Mouse (Mus musculus): Measurements from ENCODE around the gene Cobl.

The Cobl gene

DNA sequence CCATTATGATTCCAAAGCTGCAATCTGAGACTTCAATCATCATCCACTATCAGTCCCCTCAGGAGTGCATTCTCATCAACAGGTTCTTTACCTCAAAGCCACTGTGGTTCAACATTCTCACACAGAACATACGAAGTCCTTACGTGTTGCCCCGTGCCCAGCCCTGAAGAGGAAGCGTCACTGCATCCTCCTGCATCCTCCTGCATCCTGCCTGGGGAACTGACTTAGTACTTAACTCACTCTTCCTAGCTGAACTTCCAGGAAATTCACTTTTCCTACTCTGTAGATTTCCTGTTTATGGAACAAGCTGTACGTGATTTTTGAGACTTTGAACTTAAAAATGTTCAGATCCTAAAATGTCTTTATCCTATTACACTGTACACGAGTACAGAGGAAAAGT is 153.3 kb downstream of the Cobl start:
- DNase-seq (ENCODE audit: low spot score in 2 of 2), result no peak

DNA sequence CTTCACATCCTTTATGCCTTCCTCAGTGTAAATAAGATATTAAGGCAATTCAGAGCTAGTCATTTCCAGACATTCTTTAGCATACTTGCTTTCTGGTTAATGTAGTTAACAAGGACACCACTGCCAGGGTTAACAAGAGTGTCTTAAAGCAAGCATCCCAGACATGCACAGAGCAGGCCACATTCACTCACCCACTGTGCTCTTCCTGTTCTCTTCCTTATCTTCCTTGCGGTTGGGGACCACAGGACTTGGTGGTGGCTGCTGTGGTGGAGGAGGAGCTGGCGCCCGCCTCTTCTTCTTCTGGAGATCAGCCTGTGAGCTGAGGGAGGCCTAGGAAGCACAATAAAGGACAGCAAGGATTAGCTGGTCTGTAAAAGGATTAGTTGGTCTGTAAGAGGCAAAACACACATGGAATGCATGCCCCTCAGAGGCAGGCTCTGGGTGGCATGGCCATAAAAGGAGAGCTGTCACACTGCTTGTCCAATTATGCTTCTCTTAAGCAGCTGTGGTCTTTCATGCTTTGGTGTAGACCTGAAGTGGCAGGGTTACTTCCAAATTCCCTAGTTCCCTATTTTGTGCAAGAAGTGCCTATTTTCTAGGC is 155.2 kb downstream of the Cobl start:
- DNase-seq (ENCODE audit: low spot score in 2 of 2), result no peak

DNA sequence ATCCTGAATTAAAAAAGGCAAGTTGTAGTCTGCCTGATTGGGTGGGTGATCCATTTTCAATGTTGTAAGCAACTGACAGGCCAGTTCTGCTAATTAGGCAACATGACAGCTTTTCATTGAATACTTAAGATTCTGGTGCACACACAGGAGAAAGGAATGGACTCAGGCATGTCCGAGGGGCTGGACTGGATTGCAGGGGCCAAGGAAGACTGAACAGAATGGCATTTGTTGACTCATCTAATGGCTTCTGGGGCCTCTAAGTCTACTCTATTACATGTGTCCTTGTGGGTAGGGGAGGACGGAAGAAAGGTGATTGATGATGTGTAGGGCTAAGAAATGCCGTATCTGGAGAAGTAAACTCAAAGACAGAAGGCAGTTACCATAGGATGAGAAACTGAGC is 159.9 kb downstream of the Cobl start:
- no peak for DNase-seq (ENCODE audit: low spot score in 2 of 2)

- no peak for DNase-seq (ENCODE audit: low spot score in 2 of 2)
These were observed 164.9 kb downstream of the Cobl start for GRCm38 (mm10) chr11:12299701-12300446.

- DNase-seq (ENCODE audit: low spot score in 2 of 2), result no peak
These were observed 173.2 kb downstream of the Cobl start for GRCm38 (mm10) chr11:12291654-12291935.

DNA sequence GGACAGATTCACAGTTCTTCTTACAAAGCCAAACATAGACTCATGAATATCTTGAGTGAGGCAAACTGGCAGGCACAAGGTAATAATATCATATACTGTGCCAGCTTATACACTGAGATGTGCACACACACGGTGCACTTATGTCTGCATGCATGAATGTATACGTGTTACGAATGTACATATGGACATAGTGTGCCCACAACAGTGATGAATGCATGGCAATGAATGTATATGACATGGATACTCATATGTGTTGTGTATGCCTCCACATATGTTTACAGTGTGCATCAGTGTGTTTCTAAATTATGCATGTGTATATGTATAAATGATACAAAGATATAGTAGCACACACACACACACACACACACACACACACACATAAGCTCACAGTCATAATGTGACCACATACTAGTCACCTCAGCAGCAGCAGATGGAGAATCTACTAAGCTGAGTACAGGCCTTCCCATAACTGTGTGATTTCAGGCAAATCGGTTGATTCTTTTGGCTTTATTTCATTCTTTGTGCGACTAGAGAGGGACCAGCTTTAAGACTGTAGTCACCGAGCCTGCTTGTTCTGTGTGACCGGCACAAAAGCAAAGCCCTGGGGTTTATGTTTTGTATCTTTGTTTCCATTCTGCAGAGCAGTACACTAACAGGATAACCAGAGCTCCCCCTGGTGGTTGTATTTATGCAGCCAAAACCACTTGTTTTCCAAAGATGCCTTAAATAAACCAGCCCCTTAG is 173.7 kb downstream of the Cobl start:
- peak in 1 of 2 experiments; percentile 3 for DNase-seq (ENCODE audit: low spot score in 2 of 2)

DNA sequence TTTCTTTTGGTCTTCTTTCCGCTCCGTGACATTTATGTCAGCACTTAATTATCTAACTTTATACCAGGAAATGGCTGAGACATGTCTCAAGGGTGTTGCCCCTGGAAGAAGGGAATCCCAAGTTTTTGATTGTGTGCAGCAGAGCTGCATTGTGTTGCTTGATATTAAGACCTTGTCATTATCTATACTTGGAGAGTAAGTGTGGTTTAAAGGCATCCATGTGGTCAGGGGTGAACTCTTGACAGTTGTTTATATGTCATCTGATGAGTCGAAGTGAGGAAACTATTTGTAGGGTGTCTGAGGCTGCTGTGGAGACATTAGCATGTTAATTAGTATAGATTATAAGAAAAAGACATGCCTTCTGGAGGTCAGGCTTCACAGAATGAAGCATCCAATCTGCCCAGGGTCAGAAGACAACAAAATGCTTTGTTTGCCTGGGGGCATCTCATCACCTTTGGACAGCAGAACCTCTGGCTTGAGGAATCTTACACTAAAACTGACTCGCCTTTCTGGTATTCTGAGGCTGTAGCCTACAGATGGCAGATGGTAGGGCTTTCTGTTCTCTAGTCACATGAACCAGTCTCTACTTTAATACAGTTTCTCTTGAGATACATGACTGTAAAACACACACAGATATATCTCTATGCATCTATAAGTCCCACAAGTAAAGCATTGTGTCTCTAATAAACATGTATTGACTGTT is 179.3 kb downstream of the Cobl start:
- no peak for DNase-seq (ENCODE audit: low spot score in 2 of 2)

DNA sequence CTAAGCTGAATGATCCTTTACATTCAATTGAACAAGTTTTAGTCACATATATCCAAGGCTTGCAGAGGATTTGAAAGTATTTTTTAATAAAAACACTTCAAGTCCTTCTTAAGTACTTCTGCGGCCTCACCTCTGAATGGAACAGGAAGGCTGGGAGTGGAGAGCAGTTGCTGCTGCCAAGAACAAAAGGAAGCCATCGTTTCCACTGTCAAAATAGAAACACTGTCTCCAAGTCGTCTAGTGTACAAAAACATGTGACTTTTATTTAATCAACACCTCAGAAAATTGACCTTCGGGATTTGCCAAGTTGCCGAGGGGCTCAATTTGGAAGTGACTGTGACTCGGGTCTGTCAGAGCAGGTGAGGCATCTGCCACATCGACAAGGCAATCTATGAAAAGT is 184.0 kb downstream of the Cobl start:
- DNase-seq (ENCODE audit: low spot score in 2 of 2), result no peak

DNA sequence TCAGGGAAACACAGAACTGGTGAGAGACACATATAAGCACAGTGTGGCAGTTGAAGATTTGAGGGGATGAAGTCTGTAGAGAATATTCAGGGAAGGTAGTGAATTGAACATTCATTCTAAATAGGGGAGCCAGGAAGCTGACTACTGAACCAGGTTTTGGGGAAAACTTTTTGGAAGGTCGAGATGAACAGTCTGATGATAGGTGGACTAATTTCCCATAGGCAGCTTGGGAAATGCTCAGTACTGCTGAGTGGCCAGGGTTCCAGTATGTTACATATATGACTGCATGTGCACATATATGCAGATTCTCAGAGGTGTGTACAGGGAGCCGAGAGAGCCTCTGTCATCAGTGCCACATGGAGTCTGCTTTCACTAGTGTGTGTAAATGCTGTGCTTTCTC is 190.5 kb downstream of the Cobl start:
- no peak for DNase-seq (ENCODE audit: low spot score in 2 of 2)

GRCm38 (mm10) chr11:12273726-12274125 is 191.0 kb downstream of the Cobl start:
- DNase-seq (ENCODE audit: low spot score in 2 of 2), result no peak

- DNase-seq (ENCODE audit: low spot score in 2 of 2), result no peak
These were observed 206.3 kb downstream of the Cobl start for GRCm38 (mm10) chr11:12258411-12258810.

DNA sequence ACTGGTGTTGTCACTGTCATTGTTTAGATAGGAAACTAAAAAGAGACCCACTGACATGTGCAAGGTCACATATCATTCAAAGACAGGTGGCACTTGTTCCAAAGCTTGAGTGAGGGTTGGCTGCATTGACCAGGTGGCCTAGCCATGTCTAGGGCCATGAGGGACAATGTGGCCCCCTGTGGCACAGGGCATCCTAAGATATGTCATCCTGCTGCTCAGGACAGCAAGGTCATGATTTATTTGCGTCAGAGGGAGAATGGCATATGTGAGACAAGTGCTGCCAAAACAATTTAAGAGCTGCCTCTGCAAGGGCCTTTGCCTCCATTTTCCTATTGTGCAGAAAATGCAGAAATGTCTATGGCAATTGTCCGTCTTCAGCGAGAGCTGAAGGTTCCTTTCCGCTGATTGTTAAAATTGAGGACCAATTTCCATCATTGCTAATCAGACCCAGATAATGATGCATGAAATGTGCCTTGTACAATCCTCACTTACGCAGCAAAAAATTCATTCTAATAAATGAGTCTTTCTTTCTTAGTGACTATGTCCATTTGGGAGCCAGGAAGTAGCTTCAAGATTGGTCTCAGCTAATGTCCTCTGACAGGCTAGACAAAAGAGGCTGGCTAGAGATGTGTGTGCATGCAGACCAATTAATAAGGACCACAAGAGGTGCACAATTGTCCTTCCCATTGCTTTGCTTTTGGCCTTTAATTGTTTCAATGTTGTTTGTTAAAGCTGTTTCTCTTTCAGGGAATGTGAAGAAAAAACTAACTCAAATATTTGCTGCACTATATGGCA is 207.2 kb downstream of the Cobl start:
- no peak for DNase-seq (ENCODE audit: low spot score in 2 of 2)

DNA sequence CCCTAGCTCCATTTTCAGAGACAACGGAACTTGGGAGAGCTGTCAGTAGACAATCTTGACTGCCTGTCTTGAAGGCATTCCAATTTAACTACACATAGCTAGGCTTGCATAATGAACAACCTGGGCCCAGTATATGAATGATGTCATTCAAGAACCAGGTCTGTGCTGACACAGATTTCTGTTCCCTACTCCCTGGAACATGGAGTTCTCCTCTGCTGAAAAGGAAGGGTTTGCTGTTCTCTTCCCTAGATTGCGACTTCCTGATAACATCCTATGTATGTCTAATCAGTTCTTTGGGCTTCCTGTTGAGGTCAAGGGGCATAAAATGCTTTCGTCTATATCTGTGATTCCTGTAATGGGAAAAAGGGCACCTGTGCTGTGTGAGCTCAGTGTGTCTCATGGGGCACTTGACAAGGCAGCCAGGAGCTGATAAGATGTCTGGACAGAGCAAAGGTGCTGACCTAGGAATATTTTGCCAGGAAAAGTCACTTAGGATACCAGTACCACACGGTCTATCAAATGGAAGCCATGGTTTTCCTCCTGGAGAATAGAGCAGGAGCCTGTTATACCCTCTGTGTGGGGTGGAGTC is 219.3 kb downstream of the Cobl start:
- no peak for DNase-seq (ENCODE audit: low spot score in 2 of 2)

- DNase-seq (ENCODE audit: low spot score in 2 of 2), result no peak
These were observed 228.4 kb downstream of the Cobl start for GRCm38 (mm10) chr11:12236341-12236740.

DNA sequence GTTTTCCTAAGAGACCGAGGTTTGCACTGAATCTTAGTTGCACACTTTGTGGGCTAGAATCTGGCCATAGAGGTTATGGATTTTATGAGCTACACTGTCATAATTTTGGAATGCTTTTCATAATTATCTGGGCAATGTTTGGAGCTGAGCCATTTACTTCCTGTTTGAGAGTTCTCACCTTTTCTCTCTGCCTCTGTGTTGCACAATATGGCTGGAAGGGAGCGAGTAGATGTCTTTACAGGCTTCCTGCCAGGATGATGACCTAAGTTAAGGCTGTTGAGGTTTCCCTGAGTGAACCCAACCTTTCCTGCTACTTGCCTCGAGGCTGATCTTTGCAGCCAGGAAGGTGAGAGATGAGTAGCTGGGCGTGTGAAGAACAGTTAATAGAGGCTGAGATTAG is 229.9 kb downstream of the Cobl start:
- DNase-seq (ENCODE audit: low spot score in 2 of 2), result no peak

DNA sequence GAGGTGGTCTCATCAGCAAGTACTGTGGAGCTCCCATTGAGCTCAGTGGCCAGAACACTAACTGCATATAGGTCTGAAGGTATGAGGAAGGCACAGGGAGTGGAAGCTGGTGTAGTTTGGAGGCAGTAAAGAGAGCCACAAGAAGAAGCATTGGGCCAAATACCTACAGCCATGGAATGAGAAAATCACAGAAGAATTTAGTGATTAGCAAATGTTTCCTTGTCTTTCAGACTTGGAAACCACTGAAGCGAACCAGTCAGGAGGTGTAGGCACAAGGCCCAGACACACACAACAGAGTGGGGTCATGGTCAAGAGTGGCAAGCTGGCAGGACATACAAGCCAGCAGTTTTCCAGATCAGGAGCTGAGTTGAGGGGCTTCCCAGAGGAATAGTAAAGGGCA is 230.6 kb downstream of the Cobl start:
- DNase-seq (ENCODE audit: low spot score in 2 of 2), result no peak

GRCm38 (mm10) chr11:12232743-12233125 is 232.0 kb downstream of the Cobl start:
- DNase-seq (ENCODE audit: low spot score in 2 of 2), result no peak

DNA sequence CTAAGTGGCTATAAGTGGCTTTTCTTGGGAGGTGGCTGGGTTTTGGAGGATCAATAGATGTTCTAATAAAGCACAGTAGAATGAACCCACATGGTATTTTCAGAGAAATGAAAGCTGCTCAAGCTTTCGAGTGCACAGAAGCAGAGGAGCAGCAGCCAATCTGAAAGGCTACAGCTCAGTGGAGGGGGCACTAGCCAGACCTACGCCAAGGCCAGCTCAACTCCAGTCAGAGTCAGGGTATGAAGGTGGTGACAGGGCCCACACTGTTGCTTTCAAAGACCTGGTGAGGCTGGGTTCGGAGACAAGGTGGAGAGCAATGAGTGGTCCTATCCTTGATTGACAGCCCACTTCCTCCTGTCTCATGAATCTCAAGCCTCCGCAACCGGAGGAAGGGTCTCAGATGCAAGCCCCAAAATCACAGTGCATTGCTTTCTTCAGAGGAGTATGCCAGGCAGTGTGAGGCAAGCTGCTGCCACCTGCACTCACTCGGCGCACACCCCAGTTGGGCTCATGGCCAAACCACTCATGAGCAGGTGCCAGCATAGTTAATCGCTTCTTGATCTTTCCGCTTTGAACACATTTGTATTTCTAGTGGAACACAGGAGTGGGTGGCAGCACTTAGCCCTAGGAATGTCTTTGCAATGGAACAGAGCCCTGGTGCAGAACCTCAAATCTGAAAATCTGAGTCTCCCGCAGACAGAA is 232.6 kb downstream of the Cobl start:
- no peak for DNase-seq (ENCODE audit: low spot score in 2 of 2)

DNA sequence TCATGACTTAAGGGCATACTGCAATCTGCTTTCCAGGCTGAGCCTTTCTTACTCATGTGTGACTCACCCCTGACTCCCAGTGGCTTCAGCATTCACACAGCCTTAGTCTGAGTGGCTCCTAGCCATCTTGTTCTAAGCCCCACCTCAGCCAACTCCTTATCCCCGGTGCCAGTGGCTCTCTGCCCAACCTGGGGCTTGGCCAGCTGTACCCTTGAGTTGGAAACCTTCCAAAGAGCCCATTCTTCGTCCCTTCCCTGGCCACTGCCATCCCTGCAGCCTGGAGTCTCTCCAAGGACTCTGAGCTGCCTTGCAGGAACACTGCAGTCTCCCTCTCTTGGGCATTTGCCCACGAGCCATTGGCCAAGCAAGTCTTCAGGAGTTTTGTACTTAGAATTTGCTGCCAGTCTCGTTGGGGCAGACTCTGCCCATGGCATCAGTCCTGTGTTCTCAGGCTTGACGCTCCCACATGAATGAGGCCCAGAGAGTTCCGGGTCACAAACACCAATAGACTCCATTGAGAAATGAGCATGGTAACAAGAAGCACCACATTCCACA is 233.2 kb downstream of the Cobl start:
- DNase-seq (ENCODE audit: low spot score in 2 of 2), result no peak

DNA sequence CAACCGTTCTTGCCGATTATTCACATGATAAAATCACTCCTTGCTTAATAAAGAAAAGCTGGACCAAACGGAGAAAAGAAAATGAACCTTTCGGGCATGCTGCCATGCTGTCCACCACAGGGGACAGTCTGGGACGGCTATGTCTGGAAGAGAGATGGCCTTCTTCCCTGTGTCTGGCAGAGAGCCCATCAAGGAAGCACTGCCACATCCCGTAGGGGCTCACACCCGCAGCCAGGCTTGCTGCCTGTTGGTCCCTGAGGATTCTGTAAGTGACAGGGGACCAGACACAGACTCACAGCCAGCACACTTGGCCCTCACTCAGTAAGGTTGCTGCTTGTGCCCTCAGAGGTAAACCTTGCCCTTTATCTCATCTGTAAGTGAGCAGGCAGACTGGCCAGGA is 235.3 kb downstream of the Cobl start:
- DNase-seq (ENCODE audit: low spot score in 2 of 2), result no peak

DNA sequence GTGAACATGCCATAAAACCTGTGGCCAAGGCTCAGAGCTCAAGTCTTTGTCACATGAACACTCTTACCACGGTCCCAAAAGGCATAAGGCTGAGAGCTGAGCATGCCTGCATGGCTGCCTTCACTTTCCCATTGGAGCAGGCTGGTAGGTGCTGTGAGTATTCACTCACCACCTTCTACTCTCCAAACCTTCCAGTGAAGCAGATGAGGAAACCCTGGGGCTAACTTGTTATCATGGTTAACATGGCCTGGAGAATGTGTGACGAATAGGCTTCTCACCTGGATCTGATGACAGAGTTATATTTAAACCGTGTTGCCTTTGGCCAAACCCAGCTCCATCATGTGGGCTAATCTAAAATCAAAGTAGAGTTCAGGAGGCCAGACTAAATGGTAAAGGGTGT is 237.4 kb downstream of the Cobl start:
- DNase-seq (ENCODE audit: low spot score in 2 of 2), result no peak
